Mouse (Mus musculus) MEL (cell line): ENCODE data around the gene Hecw2.

ENCODE experiments used
- CTCF ChIP-seq, 3 experiments: IDR thresholded peaks in 2 of 3; conservative IDR thresholded peaks in 1 of 3; 2 replicates each; pipeline ENCODE4 v1.5.1; 2011 to 2012; ENCODE audit warnings: low read length in 3 of 3, low read depth in 2 of 3, mild to moderate bottlenecking in 2 of 3, improper control_type of control experiment in 1 of 3, inconsistent platforms in 1 of 3, mixed read lengths in 1 of 3, moderate library complexity in 1 of 3; ENCODE audit not compliant: control insufficient read depth in 1 of 3, insufficient read depth in 1 of 3, poor library complexity in 1 of 3, severe bottlenecking in 1 of 3
- POLR2A ChIP-seq, 2 experiments: IDR thresholded peaks; 2 replicates each; pipeline ENCODE4 v1.6.1; 2011 to 2012; ENCODE audit warnings: low read length in 2 of 2, mild to moderate bottlenecking in 2 of 2, control low read depth in 1 of 2, improper control_type of control experiment in 1 of 2, low read depth in 1 of 2, moderate library complexity in 1 of 2; ENCODE audit not compliant: control insufficient read depth in 1 of 2, insufficient read depth in 1 of 2, poor library complexity in 1 of 2

- no peak for TF ChIP-seq POLR2A (IDR thresholded peaks at IDR 0.05; ENCODE audit: control insufficient read depth in 1 of 2, insufficient read depth in 1 of 2, low read depth in 1 of 2, low read length in 2 of 2, poor library complexity in 1 of 2)
- no peak for TF ChIP-seq CTCF (IDR thresholded peaks at IDR 0.05 in 2 of 3, conservative IDR thresholded peaks at IDR 0.05 in 1 of 3; ENCODE audit: control insufficient read depth in 1 of 3, insufficient read depth in 1 of 3, low read depth in 2 of 3, low read length in 3 of 3, poor library complexity in 1 of 3, severe bottlenecking in 1 of 3)
Observed at GRCm38 (mm10) chr1:54220273-54220672, 25.3 kb upstream of the Hecw2 start.
